Mouse (Mus musculus): ENCODE results near the gene Zdhhc20. TPM values are rescaled to one million over a fixed set of nuclear protein-coding genes. Genes with fewer than 3 reads are reported as not detected.

Gene Zdhhc20
- total and polyA plus RNA-seq, 2 experiments from 2014 or later = 18.6 to 34.6 TPM

DNA sequence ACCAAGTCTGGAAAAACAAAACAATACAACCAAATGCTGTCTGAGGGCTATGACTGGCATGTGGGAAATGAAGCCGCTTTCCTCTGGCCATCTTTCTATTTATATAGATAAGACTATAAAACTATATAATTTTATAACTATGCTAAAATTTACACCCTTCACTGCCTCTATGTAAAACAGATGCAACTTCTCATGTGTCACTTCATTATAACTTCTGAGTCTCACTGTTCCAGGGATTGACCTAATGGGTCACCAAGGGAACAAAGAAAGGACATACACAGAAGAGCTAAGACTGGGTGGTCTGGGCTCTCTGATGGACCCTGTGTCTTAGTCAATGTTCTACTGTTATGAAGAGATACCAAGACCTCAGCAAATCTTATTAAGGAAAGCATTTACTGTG is 2.9 kb upstream of the Zdhhc20 start:
- Histone ChIP-seq H3K9ac (replicated peaks; ENCODE audit: low read length) (no peak overlapping the region), H3K9me3 (ENCODE audit: low read length) (no peaks in the 10 kb centered on the region), H3K4me1 (ENCODE audit: insufficient read depth, low read length) (peaks cover 9% of the 10 kb centered on the region), H3K4me2 (ENCODE audit: low read depth, low read length) (no peak overlapping the region), H3K36me3 (ENCODE audit: insufficient read depth, low read length) (no peaks in the 10 kb centered on the region), H3K4me3 (ENCODE audit: low read length) (no peak overlapping the region), H3K27me3 (ENCODE audit: insufficient read depth, low read length) (no peaks in the 10 kb centered on the region), H3K27ac (no peak overlapping the region)
- TF ChIP-seq CTCF (IDR thresholded peaks at IDR 0.05; ENCODE audit: low read depth) = no peak
- no peak for DNase-seq (ENCODE audit: low spot score)
- ATAC-seq = no peak
- 100% methylated on average over 1 of the region's 1 CpGs for WGBS

DNA sequence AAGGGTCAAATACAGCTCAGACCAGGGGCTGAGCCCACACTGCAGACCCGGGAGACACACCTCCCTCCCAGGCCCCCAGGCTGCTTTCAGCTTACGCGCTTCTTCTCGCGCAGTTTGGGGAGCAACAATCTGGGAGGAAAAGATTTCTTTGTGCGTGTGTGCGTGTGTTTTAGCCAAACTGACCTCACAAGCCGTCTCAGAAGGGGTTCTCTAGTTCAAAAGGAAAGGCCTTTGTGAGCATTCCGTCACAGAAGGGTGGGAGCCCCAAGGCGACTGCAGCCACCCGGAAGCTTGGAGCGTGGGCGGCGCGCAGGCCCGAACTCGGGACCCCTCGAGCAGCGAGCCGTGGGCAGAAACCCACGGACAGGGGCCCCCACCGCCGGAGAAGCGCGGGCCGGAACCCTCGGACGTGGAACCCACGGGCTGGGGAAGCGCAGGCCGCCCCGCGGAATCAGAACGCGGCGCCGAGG is 500 bp downstream of the Zdhhc20 start:
- Histone ChIP-seq H3K9me3 (ENCODE audit: low read length) (no peaks in the 10 kb centered on the region), H3K36me3 (ENCODE audit: insufficient read depth, low read length) (no peaks in the 10 kb centered on the region), H3K27ac (peak overlapping the region; percentile 94), H3K4me3 (ENCODE audit: low read length) (peak overlapping the region; percentile 87), H3K27me3 (ENCODE audit: insufficient read depth, low read length) (no peaks in the 10 kb centered on the region), H3K4me1 (ENCODE audit: insufficient read depth, low read length) (peaks cover 17% of the 10 kb centered on the region), H3K4me2 (ENCODE audit: low read depth, low read length) (peak overlapping the region; percentile 57), H3K9ac (replicated peaks; ENCODE audit: low read length) (peak overlapping the region; percentile 97)
- no peak for TF ChIP-seq CTCF (IDR thresholded peaks at IDR 0.05; ENCODE audit: low read depth)
- WGBS = under 1% methylated on average over 37 of the region's 37 CpGs
- peak; percentile 58 for ATAC-seq
- peak; percentile 74 for DNase-seq (ENCODE audit: low spot score)

DNA sequence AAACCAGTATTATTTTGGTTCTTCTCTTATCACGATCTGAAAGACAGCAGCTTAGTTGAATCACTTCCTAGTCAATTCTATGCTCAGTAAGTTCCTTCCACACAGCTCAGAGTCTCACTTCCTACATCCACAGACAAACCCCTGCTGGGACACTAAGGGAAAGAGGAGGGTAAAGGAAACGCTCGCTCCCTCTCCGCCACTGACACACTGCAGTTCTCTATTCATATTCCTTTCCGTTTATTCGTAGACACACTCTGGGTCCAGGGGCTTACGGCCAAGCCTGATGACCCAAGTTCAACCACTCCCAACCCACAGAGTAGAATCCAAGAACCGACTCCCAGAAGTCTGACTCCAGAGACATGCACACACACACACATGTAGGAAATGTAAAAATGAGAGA is 2.9 kb downstream of the Zdhhc20 start:
- H3K9ac ChIP-seq (replicated peaks; ENCODE audit: low read length) = no peak overlapping the region
- no peak for DNase-seq (ENCODE audit: low spot score)

DNA sequence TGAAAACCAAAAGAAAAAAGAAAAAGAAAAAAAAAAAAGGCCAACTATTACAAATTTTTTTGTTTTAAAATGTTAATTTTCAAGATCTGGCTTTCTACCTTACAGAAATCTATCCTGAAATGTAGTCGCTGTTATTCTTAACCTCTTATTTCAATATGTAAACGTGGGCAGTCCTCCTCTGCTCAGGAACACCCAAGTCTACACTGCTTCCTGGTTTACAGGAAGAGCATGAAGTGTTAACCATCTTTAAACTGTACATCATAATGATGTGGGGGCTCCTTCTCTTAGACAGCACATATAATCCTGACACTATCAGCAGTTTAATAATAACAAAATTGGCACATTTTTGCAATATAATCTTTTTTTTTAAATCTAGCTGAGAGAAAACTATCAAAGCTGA is 4.0 kb downstream of the Zdhhc20 start:
- no peaks in the 10 kb centered on the region for H3K36me3 ChIP-seq (ENCODE audit: insufficient read depth, low read length)
- H3K4me3 ChIP-seq (ENCODE audit: low read length) = no peak overlapping the region
- no peak for DNase-seq (ENCODE audit: low spot score)
- H3K27ac ChIP-seq = no peak overlapping the region
- ATAC-seq = no peak
- no peak overlapping the region for H3K4me2 ChIP-seq (ENCODE audit: low read depth, low read length)
- no peaks in the 10 kb centered on the region for H3K27me3 ChIP-seq (ENCODE audit: insufficient read depth, low read length)
- TF ChIP-seq CTCF (IDR thresholded peaks at IDR 0.05; ENCODE audit: low read depth) = no peak
- WGBS = 89% methylated on average over 2 of the region's 2 CpGs
- no peaks in the 10 kb centered on the region for H3K9me3 ChIP-seq (ENCODE audit: low read length)
- peaks cover 25% of the 10 kb centered on the region for H3K4me1 ChIP-seq (ENCODE audit: insufficient read depth, low read length)
- no peak overlapping the region for H3K9ac ChIP-seq (replicated peaks; ENCODE audit: low read length)

More for the DNA sequence above, 2.9 kb downstream of the Zdhhc20 start:
- no peaks in the 10 kb centered on the region for H3K9me3 ChIP-seq (ENCODE audit: low read length)
- no peaks in the 10 kb centered on the region for H3K27me3 ChIP-seq (ENCODE audit: insufficient read depth, low read length)
- no peak for TF ChIP-seq CTCF (IDR thresholded peaks at IDR 0.05; ENCODE audit: low read depth)
- 61% methylated on average over 8 of the region's 8 CpGs for WGBS
- no peak for ATAC-seq
- no peaks in the 10 kb centered on the region for H3K36me3 ChIP-seq (ENCODE audit: insufficient read depth, low read length)
- no peak overlapping the region for H3K27ac ChIP-seq
- peaks cover 20% of the 10 kb centered on the region for H3K4me1 ChIP-seq (ENCODE audit: insufficient read depth, low read length)
- peak overlapping the region; percentile 57; the same call in 1 of the 2 replicates for H3K4me2 ChIP-seq (ENCODE audit: low read depth, low read length)
- no peak overlapping the region for H3K4me3 ChIP-seq (ENCODE audit: low read length)

DNA sequence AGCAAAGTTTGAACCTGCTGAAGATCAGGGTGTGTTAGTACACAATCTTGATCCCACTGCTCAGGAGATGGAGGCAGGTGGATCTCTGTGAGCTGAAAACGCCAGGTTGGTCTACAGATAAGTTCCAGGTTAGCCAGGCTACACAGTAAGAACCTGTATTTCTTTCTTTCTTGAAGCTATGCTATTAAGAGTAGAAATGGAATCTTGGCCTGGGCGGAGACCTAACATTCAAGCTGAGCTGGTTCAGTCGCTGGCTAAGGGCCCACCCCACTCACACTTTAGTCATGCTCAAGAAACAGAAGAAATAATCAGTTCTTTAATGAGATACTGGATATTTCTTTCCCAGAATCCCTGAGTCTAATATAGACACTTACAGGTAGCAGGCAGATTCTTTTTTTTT is 6.7 kb downstream of the Zdhhc20 start:
- no peak overlapping the region for H3K9ac ChIP-seq (replicated peaks; ENCODE audit: low read length)
- ATAC-seq (no peak), DNase-seq (ENCODE audit: low spot score) (no peak)
- no peak for TF ChIP-seq CTCF (IDR thresholded peaks at IDR 0.05; ENCODE audit: low read depth)
- no peaks in the 10 kb centered on the region for H3K9me3 ChIP-seq (ENCODE audit: low read length)
- H3K27me3 ChIP-seq (ENCODE audit: insufficient read depth, low read length) = no peaks in the 10 kb centered on the region
- H3K27ac ChIP-seq = no peak overlapping the region
- peaks cover 18% of the 10 kb centered on the region for H3K4me1 ChIP-seq (ENCODE audit: insufficient read depth, low read length)
- H3K4me3 ChIP-seq (ENCODE audit: low read length) = no peak overlapping the region
- WGBS = 85% methylated on average over 3 of the region's 3 CpGs
- no peaks in the 10 kb centered on the region for H3K36me3 ChIP-seq (ENCODE audit: insufficient read depth, low read length)
- no peak overlapping the region for H3K4me2 ChIP-seq (ENCODE audit: low read depth, low read length)

DNA sequence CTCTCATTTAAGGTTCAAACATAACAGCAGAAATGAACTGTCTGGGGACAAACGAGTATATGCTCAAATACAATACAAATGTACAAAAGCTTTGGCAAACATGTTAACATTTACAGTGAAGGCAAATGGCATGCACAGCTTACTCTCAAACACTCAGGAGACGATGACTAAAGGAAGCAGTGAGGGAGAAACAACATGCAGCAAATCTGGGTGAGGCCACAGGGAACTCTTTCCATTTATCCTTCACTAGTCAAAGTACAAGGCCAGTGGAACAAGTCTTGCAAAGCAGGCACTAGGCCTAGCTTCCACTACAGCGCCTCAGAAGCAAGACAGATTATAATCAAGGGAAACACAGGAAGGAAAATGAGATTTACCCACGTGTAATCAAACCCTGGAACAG is 7.4 kb downstream of the Zdhhc20 start:
- DNase-seq (ENCODE audit: low spot score) (no peak), ATAC-seq (no peak)
- H3K4me3 ChIP-seq (ENCODE audit: low read length) = no peak overlapping the region
- no peaks in the 10 kb centered on the region for H3K9me3 ChIP-seq (ENCODE audit: low read length)
- H3K27me3 ChIP-seq (ENCODE audit: insufficient read depth, low read length) = no peaks in the 10 kb centered on the region
- no peak overlapping the region for H3K9ac ChIP-seq (replicated peaks; ENCODE audit: low read length)
- WGBS = 55% methylated on average over 4 of the region's 4 CpGs
- H3K36me3 ChIP-seq (ENCODE audit: insufficient read depth, low read length) = no peaks in the 10 kb centered on the region
- peaks cover 14% of the 10 kb centered on the region for H3K4me1 ChIP-seq (ENCODE audit: insufficient read depth, low read length)
- TF ChIP-seq CTCF (IDR thresholded peaks at IDR 0.05; ENCODE audit: low read depth) = no peak
- H3K27ac ChIP-seq = 0 out of 2 replicates have a peak overlapping the region, but pooled peaks have one; percentile 41
- no peak overlapping the region for H3K4me2 ChIP-seq (ENCODE audit: low read depth, low read length)

DNA sequence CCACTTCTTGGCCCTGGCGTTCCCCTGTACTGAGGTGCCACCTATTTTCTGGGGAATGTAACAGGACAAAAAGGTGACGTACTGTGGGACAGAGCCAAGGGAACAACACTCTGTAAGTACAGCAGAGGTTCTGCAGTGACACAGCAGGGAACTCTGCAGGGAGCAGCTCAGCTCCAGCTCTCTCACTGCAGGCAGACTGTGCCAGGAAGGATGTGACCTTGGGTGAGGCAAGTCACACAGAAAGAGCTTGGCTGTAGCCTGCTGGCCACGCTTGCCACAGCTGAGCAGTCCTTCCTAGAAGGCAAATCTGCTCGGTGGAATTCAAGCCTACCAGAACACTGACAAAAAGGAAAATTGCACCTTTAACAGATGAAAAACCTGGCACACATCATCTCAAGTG is 8.3 kb downstream of the Zdhhc20 start:
- no peaks in the 10 kb centered on the region for H3K9me3 ChIP-seq (ENCODE audit: low read length)
- no peak overlapping the region for H3K9ac ChIP-seq (replicated peaks; ENCODE audit: low read length)
- peaks cover 8% of the 10 kb centered on the region; the same call in 1 of the 2 replicates for H3K4me1 ChIP-seq (ENCODE audit: insufficient read depth, low read length)
- ATAC-seq = peak; percentile 69
- H3K27me3 ChIP-seq (ENCODE audit: insufficient read depth, low read length) = no peaks in the 10 kb centered on the region
- DNase-seq (ENCODE audit: low spot score) = peak; percentile 52
- H3K27ac ChIP-seq = peak overlapping the region; percentile 41; the same call in 1 of the 2 replicates
- WGBS = 29% methylated on average over 4 of the region's 4 CpGs
- H3K4me3 ChIP-seq (ENCODE audit: low read length) = no peak overlapping the region
- H3K4me2 ChIP-seq (ENCODE audit: low read depth, low read length) = no peak overlapping the region
- no peak for TF ChIP-seq CTCF (IDR thresholded peaks at IDR 0.05; ENCODE audit: low read depth)
- no peaks in the 10 kb centered on the region for H3K36me3 ChIP-seq (ENCODE audit: insufficient read depth, low read length)

Measured in hindbrain, postnatal 0 days (tissue).